21 mouse cellular contexts compared by ENCODE assay signal in the genomic region with DNA sequence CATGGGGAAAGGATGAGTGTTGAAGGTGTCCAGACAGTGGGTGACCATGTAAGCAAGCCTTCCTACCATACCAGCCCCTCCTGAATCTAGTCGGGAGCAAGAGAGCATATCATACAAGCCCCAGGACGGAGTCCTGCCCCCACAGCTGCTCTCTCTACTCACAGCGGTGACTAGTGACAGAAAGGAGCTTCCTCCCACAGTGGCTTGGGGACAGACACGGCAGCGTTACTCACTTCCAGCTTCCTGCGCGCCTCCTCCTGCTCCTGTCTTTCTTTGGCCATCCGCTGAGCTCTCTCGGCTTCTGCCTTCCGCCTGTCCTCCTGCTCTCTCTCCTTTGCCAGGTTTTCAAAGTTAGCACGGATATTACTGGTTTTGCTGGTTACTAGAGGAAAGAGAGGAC.
"Had no signal": no experiment of that assay in that cellular context is flagged by ENCODE, and none has a peak within 500 bp of the region (broad histone marks: within the 10 kb centered on the region; RNA-seq: fewer than 3 reads in every experiment).

No protein-coding gene starts in this region.

- H3K27me3 ChIP-seq: limb, embryonic 13.5 days; liver, embryonic 12.5 days; liver, embryonic 15.5 days; lung, embryonic 15.5 days; midbrain, embryonic 12.5 days; midbrain, embryonic 15.5 days; neural tube, embryonic 13.5 days had no signal

- DNase-seq: kidney, adult 18-20 months; kidney, adult 9 months; kidney, postnatal 14 days; kidney, postnatal 4 days; layer of hippocampus, postnatal 36 days; liver; lung, adult 18-20 months; lung, postnatal 10 days; lung, postnatal 36 days; retina, postnatal 1 day; right cerebral cortex, postnatal 14 days; right cerebral cortex, postnatal 4 days; thymus, postnatal 25 days had no signal

- H3K4me3 ChIP-seq: limb, embryonic 10.5 days; limb, embryonic 13.5 days; liver, embryonic 12.5 days; liver, embryonic 15.5 days; lung, embryonic 15.5 days; midbrain, embryonic 12.5 days; midbrain, embryonic 15.5 days; neural tube, embryonic 13.5 days had no signal
